Mouse (Mus musculus) liver, embryonic 16.5 days (tissue): ENCODE results near the gene Dock1. TPM values are rescaled to one million over a fixed set of nuclear protein-coding genes. Genes with fewer than 3 reads are reported as not detected.

Experiments used
- ATAC-seq: fragments of 200-750 bp; cut with Nextera tagmentation; 2 replicates; pipeline ENCODE4 v1.8.0; 2017; ENCODE audit warnings: low read depth, mild to moderate bottlenecking, moderate number of reproducible peaks, moderate library complexity
- H3K27ac ChIP-seq: fragments of 300-500 bp; sonication (generic); 2 replicates; pipeline ENCODE4 v1.5.1; 2014; ENCODE audit warnings: mild to moderate bottlenecking, low read length
- H3K27me3 ChIP-seq: fragments of 300-500 bp; sonication (generic); 2 replicates; pipeline ENCODE4 v1.6.1; 2014; ENCODE audit warnings: low read depth, low read length, mixed read lengths; ENCODE audit not compliant: control insufficient read depth, insufficient read depth
- H3K36me3 ChIP-seq: fragments of 300-500 bp; sonication (generic); 2 replicates; pipeline ENCODE4 v1.6.1; 2014; ENCODE audit warnings: mild to moderate bottlenecking; ENCODE audit not compliant: control insufficient read depth, insufficient read depth
- H3K4me1 ChIP-seq: fragments of 300-500 bp; sonication (generic); 2 replicates; pipeline ENCODE4 v1.6.1; 2014; ENCODE audit warnings: low read depth, low read length, mixed read lengths; ENCODE audit not compliant: control insufficient read depth
- H3K4me2 ChIP-seq: fragments of 300-500 bp; sonication (generic); 2 replicates; pipeline ENCODE4 v1.6.1; 2014; ENCODE audit warnings: low read depth, low read length, mixed read lengths
- H3K4me3 ChIP-seq: fragments of 300-500 bp; sonication (generic); 2 replicates; pipeline ENCODE4 v1.5.1; 2014; ENCODE audit warnings: low read depth, mild to moderate bottlenecking, low read length
- H3K9ac ChIP-seq: fragments of 300-500 bp; sonication (generic); 2 replicates; pipeline ENCODE4 v1.6.1; 2014; ENCODE audit warnings: low read depth, low read length
- H3K9me3 ChIP-seq: fragments of 300-500 bp; sonication (generic); replicated peaks from 2 replicates; pipeline ENCODE4 v1.6.1; 2016; ENCODE audit warnings: low read length; ENCODE audit not compliant: control insufficient read depth
- WGBS: fragments of 180-500 bp; shearing (Covaris S2); extraction: QIAGEN DNeasy Blood & Tissue Kit; methylation state at CpG from one replicate; pipeline ENCODE4 v1.1.7; 2014; ENCODE audit not compliant: insufficient replicate concordance; 5-methylcytosine and 5-hydroxymethylcytosine counted together
- polyA plus RNA-seq: library from polyadenylated mRNA; unstranded; fragments of >200 nt; fragmentation: Nextera tagmentation; extraction: Ambion mirVana; gene quantifications from 2 replicates; pipeline ENCODE4 v1.2.1, GENCODE M21; 2015

The Dock1 gene
- polyA plus RNA-seq, 1 experiment from 2014 or later: 3.9 TPM

DNA sequence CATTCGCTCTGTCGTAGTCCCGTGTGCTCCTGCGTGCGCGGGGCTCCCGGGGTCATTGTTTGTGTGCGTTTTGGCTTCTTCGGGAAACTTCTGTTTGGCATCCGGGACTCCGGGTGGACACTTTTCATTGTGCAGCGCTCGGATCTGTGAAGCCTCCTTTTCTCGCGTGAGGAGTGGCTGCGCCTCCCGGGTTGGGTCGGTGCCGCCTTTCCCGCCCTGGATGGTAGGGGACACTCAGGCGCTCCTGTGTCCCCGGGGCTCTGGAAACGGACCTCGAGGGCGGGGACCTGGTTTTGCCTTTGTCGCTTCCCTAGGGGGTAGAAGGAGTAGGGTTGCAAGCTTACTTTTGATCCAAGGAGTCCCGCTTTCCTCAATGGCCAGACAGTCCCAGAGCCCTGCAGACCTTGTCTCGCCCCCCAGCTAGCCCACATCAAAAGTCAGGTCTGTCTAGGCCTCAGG, 578 bp downstream of the Dock1 start:
- peak overlapping the region; percentile 61 for H3K9ac ChIP-seq
- H3K9me3 ChIP-seq: no peaks in the 10 kb centered on the region
- H3K4me1 ChIP-seq: no peaks in the 10 kb centered on the region; the same call in 1 of the 2 replicates
- peak overlapping the region; percentile 56 for H3K4me2 ChIP-seq
- H3K36me3 ChIP-seq: no peaks in the 10 kb centered on the region
- no peak for ATAC-seq
- peak overlapping the region; percentile 48; the same call in 1 of the 2 replicates for H3K27ac ChIP-seq
- WGBS: 3% methylated on average over 28 of the region's 28 CpGs
- peak overlapping the region; percentile 64 for H3K4me3 ChIP-seq
- H3K27me3 ChIP-seq: peaks cover 9% of the 10 kb centered on the region

- Histone ChIP-seq H3K27ac (no peak overlapping the region), H3K4me1 (no peaks in the 10 kb centered on the region; the same call in 1 of the 2 replicates), H3K4me3 (peak overlapping the region; percentile 64), H3K36me3 (no peaks in the 10 kb centered on the region), H3K4me2 (peak overlapping the region; percentile 56), H3K9me3 (no peaks in the 10 kb centered on the region), H3K9ac (peak overlapping the region; percentile 61; the same call in 1 of the 2 replicates), H3K27me3 (peaks cover 9% of the 10 kb centered on the region)
- WGBS: 44% methylated on average over 7 of the region's 7 CpGs
- no peak for ATAC-seq
Observed at GRCm38 (mm10) chr7:134671467-134671901, 1.0 kb downstream of the Dock1 start.

DNA sequence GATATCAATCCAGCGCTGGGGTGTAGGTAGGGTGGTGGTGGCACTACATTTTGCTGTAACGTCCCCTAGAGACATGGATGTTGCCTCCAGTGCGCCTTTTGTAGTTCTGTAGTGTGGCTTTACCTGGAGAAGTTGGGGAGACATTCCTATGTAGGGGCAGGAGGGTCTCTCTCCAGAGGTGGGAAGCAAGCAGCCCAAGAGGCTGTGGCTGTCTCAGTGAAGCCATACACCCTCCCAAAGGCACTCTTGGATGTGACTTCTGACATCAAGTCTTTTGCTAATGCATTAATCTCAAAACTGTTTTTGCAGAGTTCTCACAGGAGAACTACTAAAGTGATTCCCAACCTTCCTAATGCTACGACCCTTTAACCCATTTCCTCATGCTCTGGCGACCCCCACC, 2.7 kb downstream of the Dock1 start:
- Histone ChIP-seq H3K4me2 (no peak overlapping the region), H3K4me1 (no peaks in the 10 kb centered on the region; the same call in 1 of the 2 replicates), H3K4me3 (no peak overlapping the region), H3K36me3 (no peaks in the 10 kb centered on the region), H3K9me3 (no peaks in the 10 kb centered on the region), H3K27me3 (peaks cover 9% of the 10 kb centered on the region), H3K9ac (no peak overlapping the region), H3K27ac (no peak overlapping the region)
- ATAC-seq: no peak
- 60% methylated on average over 5 of the region's 5 CpGs for WGBS

DNA sequence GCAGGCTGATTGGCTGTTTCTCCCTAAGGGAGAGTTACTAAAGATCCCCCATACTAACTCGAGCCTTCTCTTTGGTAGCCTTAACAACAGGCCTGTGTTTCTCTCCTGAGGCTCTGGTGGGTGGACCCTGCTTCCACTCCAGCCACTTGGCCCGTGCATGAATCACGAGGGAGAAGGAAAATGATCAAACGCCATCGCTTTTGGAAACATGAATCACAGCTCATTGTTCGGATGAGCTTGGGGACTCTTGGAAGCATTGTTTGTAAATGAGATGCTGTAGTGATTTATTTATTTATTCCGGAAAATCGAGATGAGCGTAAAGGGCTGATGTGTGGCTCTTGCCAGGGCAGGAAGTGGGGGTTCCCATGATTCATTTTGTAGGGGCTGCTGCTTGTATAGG, 3.5 kb downstream of the Dock1 start:
- ATAC-seq: no peak
- peaks cover 9% of the 10 kb centered on the region for H3K27me3 ChIP-seq
- WGBS: 68% methylated on average over 9 of the region's 9 CpGs
- no peak overlapping the region for H3K9ac ChIP-seq
- H3K4me2 ChIP-seq: no peak overlapping the region
- no peak overlapping the region for H3K27ac ChIP-seq
- no peak overlapping the region for H3K4me3 ChIP-seq
- no peaks in the 10 kb centered on the region; the same call in 1 of the 2 replicates for H3K4me1 ChIP-seq
- no peaks in the 10 kb centered on the region for H3K36me3 ChIP-seq
- H3K9me3 ChIP-seq: no peaks in the 10 kb centered on the region

GRCm38 (mm10) chr7:134677852-134678251, 7.4 kb downstream of the Dock1 start:
- ATAC-seq: no peak

GRCm38 (mm10) chr7:134679314-134680158, 9.1 kb downstream of the Dock1 start:
- H3K36me3 ChIP-seq: no peaks in the 10 kb centered on the region
- WGBS: 60% methylated on average over 13 of the region's 13 CpGs
- ATAC-seq: no peak
- no peak overlapping the region for H3K4me3 ChIP-seq
- no peak overlapping the region for H3K4me2 ChIP-seq
- no peaks in the 10 kb centered on the region for H3K9me3 ChIP-seq
- H3K4me1 ChIP-seq: no peaks in the 10 kb centered on the region
- H3K9ac ChIP-seq: no peak overlapping the region
- no peak overlapping the region for H3K27ac ChIP-seq
- no peaks in the 10 kb centered on the region for H3K27me3 ChIP-seq

More at GRCm38 (mm10) chr7:134677852-134678251, 7.4 kb downstream of the Dock1 start:
- H3K27me3 ChIP-seq: no peaks in the 10 kb centered on the region
- no peaks in the 10 kb centered on the region for H3K4me1 ChIP-seq
- H3K9ac ChIP-seq: no peak overlapping the region
- no peak overlapping the region for H3K4me2 ChIP-seq
- no peaks in the 10 kb centered on the region for H3K9me3 ChIP-seq
- WGBS: 48% methylated on average over 4 of the region's 4 CpGs
- H3K4me3 ChIP-seq: no peak overlapping the region
- no peaks in the 10 kb centered on the region for H3K36me3 ChIP-seq
- no peak overlapping the region for H3K27ac ChIP-seq

DNA sequence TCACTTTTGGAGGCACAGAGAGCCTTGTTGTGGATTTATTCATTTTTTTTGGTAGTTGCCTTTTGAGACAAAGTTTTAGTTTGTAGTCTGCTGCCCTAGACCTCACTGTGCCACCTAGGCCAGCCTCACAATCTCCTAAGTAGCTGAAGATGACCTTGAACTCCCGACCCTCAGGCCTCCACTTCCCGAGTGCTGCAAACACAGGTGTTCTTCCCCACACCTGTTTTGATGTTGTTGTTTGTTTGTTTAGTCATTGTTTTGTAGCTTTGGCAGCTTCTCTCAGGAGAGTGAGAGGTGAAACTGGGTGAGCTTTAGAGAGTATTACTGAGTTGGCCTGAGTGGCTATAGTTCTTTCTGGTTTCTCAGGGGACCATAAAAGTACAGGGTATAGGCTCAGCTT, 9.7 kb downstream of the Dock1 start:
- 44% methylated on average over 2 of the region's 2 CpGs for WGBS
- Histone ChIP-seq H3K27me3 (no peaks in the 10 kb centered on the region), H3K4me3 (no peak overlapping the region), H3K9ac (no peak overlapping the region), H3K9me3 (no peaks in the 10 kb centered on the region), H3K4me1 (no peaks in the 10 kb centered on the region), H3K36me3 (no peaks in the 10 kb centered on the region), H3K27ac (no peak overlapping the region), H3K4me2 (no peak overlapping the region)
- ATAC-seq: no peak

DNA sequence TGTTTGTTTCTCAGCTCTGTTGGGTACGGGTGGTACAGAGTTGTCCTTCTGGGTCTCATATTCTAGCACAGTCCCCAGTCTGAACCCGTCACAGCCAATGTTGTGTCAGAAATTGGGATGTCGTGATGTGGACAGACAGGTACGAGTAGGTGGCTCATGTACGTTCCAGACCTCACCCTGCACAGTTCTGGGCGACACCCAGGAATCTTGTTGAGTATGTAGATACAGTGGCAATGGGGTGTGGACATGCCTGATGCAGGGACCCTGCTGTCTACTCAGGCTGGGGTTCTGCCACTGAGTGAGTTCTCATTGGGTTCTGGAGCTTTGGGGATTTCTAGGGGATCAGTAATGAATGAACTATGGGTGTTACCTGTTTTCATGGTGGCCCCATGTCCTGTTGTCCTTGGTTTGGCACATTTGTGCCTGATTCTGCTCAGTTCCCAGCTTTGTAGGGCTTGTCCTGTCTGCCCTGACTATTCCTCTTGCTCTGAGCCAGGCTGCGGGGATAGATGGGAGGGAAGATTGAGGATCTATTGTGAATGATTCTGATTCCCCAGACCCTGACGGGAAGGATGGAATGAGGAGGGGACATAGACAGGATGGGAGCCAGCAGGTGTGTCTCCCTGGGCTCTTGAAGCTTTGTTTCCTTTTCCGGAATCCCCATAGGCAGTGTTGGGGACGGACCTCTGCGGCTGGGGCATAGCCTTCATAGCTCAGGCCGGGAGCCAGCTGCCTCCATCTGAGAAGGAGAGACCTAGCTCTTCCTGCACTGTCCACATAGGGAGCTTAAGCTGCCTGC, 11.5 kb downstream of the Dock1 start:
- no peak overlapping the region for H3K9ac ChIP-seq
- H3K4me1 ChIP-seq: no peaks in the 10 kb centered on the region
- no peaks in the 10 kb centered on the region for H3K9me3 ChIP-seq
- no peaks in the 10 kb centered on the region for H3K36me3 ChIP-seq
- no peak overlapping the region for H3K4me2 ChIP-seq
- no peak overlapping the region for H3K4me3 ChIP-seq
- whole genome bisulfite sequencing: 63% methylated on average over 12 of the region's 12 CpGs
- no peak overlapping the region for H3K27ac ChIP-seq
- no peak for ATAC-seq
- no peaks in the 10 kb centered on the region for H3K27me3 ChIP-seq
